Mouse (Mus musculus): ENCODE data around the gene Aqp2. TPM values are rescaled to one million over a fixed set of nuclear protein-coding genes. Genes with fewer than 3 reads are reported as not detected.

Gene Aqp2
- polyA plus RNA-seq, 1 experiment, result 741 TPM

DNA sequence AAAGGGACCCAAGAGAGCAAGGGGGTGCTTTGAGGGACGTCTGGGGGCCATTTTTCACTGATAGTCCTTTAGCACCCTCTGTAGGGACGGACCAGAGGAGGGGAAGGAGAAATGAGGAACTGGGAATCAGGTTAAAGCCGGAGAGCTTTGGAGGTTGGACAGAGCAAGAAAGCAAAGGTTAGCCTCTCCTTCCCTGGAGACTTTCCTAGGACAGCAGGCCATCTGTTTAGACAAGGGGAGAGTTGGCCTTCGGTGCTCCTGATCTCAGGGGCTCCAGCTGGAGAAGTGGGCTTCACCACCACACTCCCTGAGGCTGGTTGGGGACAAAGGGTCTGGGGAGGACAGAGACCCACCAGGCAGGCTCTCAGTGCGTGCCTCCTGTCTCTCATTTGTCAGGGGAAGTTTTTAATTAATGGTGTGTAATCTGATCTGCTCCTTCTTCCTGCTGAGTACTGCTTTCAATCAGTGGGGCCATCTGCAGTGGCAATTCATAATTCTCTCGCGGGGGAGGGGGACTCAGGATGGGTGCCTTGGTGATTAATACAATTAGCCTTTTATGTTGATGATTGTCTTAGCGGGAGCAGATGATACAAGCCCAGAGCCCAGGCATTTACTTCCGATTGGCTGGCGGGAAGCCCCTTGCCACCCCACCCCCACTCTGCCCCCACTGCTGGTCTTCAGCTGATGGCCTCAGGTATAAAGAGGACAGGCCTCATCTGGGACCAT, 28.7 kb downstream of the Aqp2 start:
- no peak for DNase-seq
- no peak overlapping the region for H3K27ac ChIP-seq (ENCODE audit: insufficient read depth, low read depth, low read length)
- no peak overlapping the region for H3K4me3 ChIP-seq (ENCODE audit: insufficient read depth, low read depth, low read length)
- 32% methylated on average over 10 of the region's 10 CpGs for WGBS
- no peaks in the 10 kb centered on the region for H3K4me1 ChIP-seq (ENCODE audit: control insufficient read depth, insufficient read depth, low read length)
- H3K27me3 ChIP-seq (replicated peaks; ENCODE audit: control insufficient read depth, insufficient read depth, low read length), result no peaks in the 10 kb centered on the region
- TF ChIP-seq CTCF (conservative IDR thresholded peaks at IDR 0.05; ENCODE audit: insufficient read depth, insufficient read length, low read depth, low read length) (no peak), POLR2A (IDR thresholded peaks at IDR 0.05; ENCODE audit: low read depth, low read length) (no peak)
- H3K36me3 ChIP-seq (ENCODE audit: control insufficient read depth, insufficient read depth, low read length), result no peaks in the 10 kb centered on the region

DNA sequence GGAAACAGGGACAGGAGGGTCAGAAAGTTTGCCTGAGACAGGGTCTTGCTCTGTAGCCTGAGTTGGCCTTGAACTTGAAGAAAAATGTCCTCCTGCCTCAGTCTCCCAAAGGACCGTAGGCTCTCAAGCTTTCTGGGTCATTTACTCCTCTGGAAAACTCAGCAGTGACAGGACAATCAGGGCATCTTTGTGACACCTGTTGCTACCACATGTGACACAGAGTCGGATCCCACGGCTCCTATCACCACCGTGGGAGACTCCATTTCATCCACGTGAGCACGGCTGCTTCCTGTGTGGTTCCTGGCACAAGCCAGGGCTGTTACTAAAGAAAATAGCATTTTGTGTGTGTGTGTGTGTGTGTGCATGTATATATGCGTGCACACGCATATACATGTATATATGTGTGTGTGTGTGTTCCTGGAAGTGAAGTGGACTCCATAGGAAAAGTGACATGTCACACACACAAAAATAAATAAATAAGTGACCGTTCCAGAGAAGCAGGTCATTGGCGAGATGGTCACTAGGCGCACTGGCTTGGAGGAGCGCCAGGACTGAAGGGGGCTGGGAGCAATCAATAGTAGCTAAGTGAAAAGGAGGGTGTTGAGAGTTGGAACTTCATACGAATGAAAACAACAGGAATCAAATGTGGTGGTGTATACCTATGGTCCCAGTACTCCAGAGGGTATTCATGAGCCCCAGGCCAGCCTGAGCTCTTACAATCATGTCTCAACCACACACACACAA, 29.7 kb downstream of the Aqp2 start:
- Histone ChIP-seq H3K36me3 (ENCODE audit: control insufficient read depth, insufficient read depth, low read length) (no peaks in the 10 kb centered on the region), H3K4me1 (ENCODE audit: control insufficient read depth, insufficient read depth, low read length) (no peaks in the 10 kb centered on the region), H3K27me3 (replicated peaks; ENCODE audit: control insufficient read depth, insufficient read depth, low read length) (no peaks in the 10 kb centered on the region), H3K4me3 (ENCODE audit: insufficient read depth, low read depth, low read length) (no peak overlapping the region), H3K27ac (ENCODE audit: insufficient read depth, low read depth, low read length) (no peak overlapping the region)
- 79% methylated on average over 13 of the region's 13 CpGs for WGBS
- DNase-seq, result no peak
- no peak for TF ChIP-seq CTCF (conservative IDR thresholded peaks at IDR 0.05; ENCODE audit: insufficient read depth, insufficient read length, low read depth, low read length)
- TF ChIP-seq POLR2A (IDR thresholded peaks at IDR 0.05; ENCODE audit: low read depth, low read length), result no peak

DNA sequence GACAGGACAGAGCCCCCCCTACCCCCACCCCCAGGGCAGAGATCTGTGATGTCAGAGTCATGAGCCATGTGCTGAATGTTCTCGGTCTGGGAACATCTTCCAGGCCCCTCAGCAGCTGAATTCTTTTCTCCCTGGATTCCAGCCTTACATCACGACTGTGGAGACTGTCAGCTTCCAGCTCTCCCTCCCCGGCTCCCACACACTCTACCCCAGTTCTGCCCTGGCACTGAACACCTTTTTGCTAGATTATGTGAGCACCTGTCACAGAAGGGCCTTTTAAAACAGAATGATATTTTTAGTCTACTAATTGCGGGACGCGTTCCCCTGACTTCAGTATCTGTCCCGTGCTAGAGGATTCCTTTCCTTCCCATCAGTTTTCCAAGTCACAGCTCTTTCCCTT, 32.7 kb downstream of the Aqp2 start:
- TF ChIP-seq POLR2A (IDR thresholded peaks at IDR 0.05; ENCODE audit: low read depth, low read length), result no peak
- no peak for TF ChIP-seq CTCF (conservative IDR thresholded peaks at IDR 0.05; ENCODE audit: insufficient read depth, insufficient read length, low read depth, low read length)
- H3K27ac ChIP-seq (ENCODE audit: insufficient read depth, low read depth, low read length), result no peak overlapping the region
- WGBS, result 72% methylated on average over 7 of the region's 7 CpGs
- DNase-seq, result no peak
- H3K27me3 ChIP-seq (replicated peaks; ENCODE audit: control insufficient read depth, insufficient read depth, low read length), result no peaks in the 10 kb centered on the region
- no peak overlapping the region for H3K4me3 ChIP-seq (ENCODE audit: insufficient read depth, low read depth, low read length)
- H3K4me1 ChIP-seq (ENCODE audit: control insufficient read depth, insufficient read depth, low read length), result no peaks in the 10 kb centered on the region
- no peaks in the 10 kb centered on the region for H3K36me3 ChIP-seq (ENCODE audit: control insufficient read depth, insufficient read depth, low read length)

DNA sequence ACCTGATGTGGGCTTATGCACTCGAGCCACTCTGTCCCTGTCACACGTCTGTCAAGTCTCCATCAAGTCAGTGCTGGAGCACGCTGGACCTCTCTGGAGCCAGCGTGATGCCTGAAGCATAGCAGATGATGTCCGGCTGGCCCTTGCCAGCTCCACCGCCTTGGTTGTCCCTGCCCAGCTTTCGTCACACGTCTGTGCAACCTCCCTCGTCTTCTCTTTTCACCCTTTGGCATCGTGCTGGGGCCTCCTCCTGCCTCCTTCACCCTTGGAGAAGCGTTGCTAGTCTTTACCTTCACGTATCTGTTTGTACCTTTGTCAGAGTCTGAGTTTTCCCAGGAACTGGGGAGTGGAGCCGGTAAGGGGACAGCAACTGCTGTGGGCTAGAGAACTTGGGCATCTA, 35.4 kb downstream of the Aqp2 start:
- 73% methylated on average over 13 of the region's 13 CpGs for WGBS
- no peaks in the 10 kb centered on the region; the same call in 1 of the 2 replicates for H3K27me3 ChIP-seq (replicated peaks; ENCODE audit: control insufficient read depth, insufficient read depth, low read length)
- no peaks in the 10 kb centered on the region for H3K4me1 ChIP-seq (ENCODE audit: control insufficient read depth, insufficient read depth, low read length)
- no peak overlapping the region for H3K27ac ChIP-seq (ENCODE audit: insufficient read depth, low read depth, low read length)
- no peak for DNase-seq
- H3K36me3 ChIP-seq (ENCODE audit: control insufficient read depth, insufficient read depth, low read length), result no peaks in the 10 kb centered on the region
- no peak overlapping the region for H3K4me3 ChIP-seq (ENCODE audit: insufficient read depth, low read depth, low read length)
- TF ChIP-seq POLR2A (IDR thresholded peaks at IDR 0.05; ENCODE audit: low read depth, low read length), result no peak
- TF ChIP-seq CTCF (conservative IDR thresholded peaks at IDR 0.05; ENCODE audit: insufficient read depth, insufficient read length, low read depth, low read length), result no peak

DNA sequence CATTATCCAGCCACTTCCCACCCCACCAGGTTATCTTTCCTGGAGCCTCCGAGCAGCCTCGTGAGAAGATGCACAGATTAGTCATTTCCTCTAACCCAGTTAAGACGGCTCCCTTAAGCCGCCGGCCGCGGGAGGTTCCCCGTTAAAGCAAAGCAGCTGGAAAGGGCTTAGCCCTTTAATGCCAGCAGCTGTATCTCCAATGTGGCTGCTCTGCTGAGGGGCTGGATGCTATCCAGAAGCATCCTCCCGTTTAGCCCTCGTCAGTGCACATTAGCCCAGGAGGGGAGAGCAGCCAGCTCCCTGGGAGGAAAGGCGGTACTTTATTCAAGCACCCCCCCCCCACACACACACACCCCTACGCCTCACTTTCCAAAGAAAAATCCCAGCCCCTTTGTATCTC, 35.9 kb downstream of the Aqp2 start:
- DNase-seq, result peak; percentile 7
- no peaks in the 10 kb centered on the region; the same call in 1 of the 2 replicates for H3K27me3 ChIP-seq (replicated peaks; ENCODE audit: control insufficient read depth, insufficient read depth, low read length)
- 7% methylated on average over 12 of the region's 12 CpGs for WGBS
- TF ChIP-seq CTCF (conservative IDR thresholded peaks at IDR 0.05; ENCODE audit: insufficient read depth, insufficient read length, low read depth, low read length), result no peak
- TF ChIP-seq POLR2A (IDR thresholded peaks at IDR 0.05; ENCODE audit: low read depth, low read length), result no peak
- H3K36me3 ChIP-seq (ENCODE audit: control insufficient read depth, insufficient read depth, low read length), result no peaks in the 10 kb centered on the region
- no peaks in the 10 kb centered on the region for H3K4me1 ChIP-seq (ENCODE audit: control insufficient read depth, insufficient read depth, low read length)
- H3K27ac ChIP-seq (ENCODE audit: insufficient read depth, low read depth, low read length), result no peak overlapping the region
- no peak overlapping the region for H3K4me3 ChIP-seq (ENCODE audit: insufficient read depth, low read depth, low read length)

DNA sequence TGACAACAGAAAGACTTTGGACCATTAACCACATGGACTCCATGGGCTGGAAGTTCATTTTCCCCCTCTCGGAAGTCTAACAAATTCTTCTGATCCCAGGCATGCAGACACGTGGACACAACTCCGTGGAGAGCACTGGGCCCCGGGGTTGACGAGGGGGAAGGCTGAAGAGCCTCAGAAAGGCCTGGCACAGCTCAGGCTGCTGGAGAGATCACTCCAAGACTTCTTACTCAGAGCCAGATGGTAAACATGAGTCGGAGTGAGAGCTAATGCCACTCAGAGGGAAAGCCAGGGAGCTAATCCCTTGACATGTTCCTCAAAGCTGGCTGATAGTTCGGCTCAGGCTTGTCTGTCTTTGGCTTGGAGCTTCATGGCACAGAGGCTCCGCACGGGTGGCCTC, 36.4 kb downstream of the Aqp2 start:
- Histone ChIP-seq H3K36me3 (ENCODE audit: control insufficient read depth, insufficient read depth, low read length) (no peaks in the 10 kb centered on the region), H3K27me3 (replicated peaks; ENCODE audit: control insufficient read depth, insufficient read depth, low read length) (no peaks in the 10 kb centered on the region; the same call in 1 of the 2 replicates), H3K4me1 (ENCODE audit: control insufficient read depth, insufficient read depth, low read length) (no peaks in the 10 kb centered on the region), H3K4me3 (ENCODE audit: insufficient read depth, low read depth, low read length) (no peak overlapping the region), H3K27ac (ENCODE audit: insufficient read depth, low read depth, low read length) (no peak overlapping the region)
- TF ChIP-seq CTCF (conservative IDR thresholded peaks at IDR 0.05; ENCODE audit: insufficient read depth, insufficient read length, low read depth, low read length) (no peak), POLR2A (IDR thresholded peaks at IDR 0.05; ENCODE audit: low read depth, low read length) (no peak)
- WGBS, result 43% methylated on average over 9 of the region's 9 CpGs
- DNase-seq, result no peak

DNA sequence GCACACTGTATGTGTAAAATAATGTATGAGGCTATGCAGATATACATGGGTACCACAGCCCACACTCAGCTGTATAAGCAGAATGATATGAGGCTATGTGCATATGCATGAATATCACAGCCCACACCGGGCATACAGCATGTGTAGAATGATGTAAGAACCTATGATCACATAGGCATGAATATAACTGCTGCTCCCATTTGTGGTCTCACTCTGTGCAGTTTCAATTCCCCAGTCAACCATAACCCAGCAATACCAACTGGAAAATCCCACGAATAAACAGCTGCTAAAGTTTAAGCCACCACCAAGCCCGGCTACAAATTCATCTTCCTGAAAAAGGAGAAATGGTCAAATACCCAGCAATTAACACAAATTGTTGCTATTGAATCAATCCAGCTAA, 39.7 kb downstream of the Aqp2 start:
- TF ChIP-seq POLR2A (IDR thresholded peaks at IDR 0.05; ENCODE audit: low read depth, low read length) (no peak), CTCF (conservative IDR thresholded peaks at IDR 0.05; ENCODE audit: insufficient read depth, insufficient read length, low read depth, low read length) (no peak)
- H3K4me1 ChIP-seq (ENCODE audit: control insufficient read depth, insufficient read depth, low read length), result no peaks in the 10 kb centered on the region
- no peak overlapping the region for H3K4me3 ChIP-seq (ENCODE audit: insufficient read depth, low read depth, low read length)
- H3K27ac ChIP-seq (ENCODE audit: insufficient read depth, low read depth, low read length), result no peak overlapping the region
- 83% methylated on average over 3 of the region's 3 CpGs for WGBS
- DNase-seq, result no peak
- H3K36me3 ChIP-seq (ENCODE audit: control insufficient read depth, insufficient read depth, low read length), result no peaks in the 10 kb centered on the region
- H3K27me3 ChIP-seq (replicated peaks; ENCODE audit: control insufficient read depth, insufficient read depth, low read length), result no peaks in the 10 kb centered on the region; the same call in 1 of the 2 replicates
